Mouse (Mus musculus) macrophage (primary cell): Measurements from ENCODE around the gene Klhdc1. TPM values are rescaled to one million over a fixed set of nuclear protein-coding genes. Genes with fewer than 3 reads are reported as not detected.

Experiments used
- H3K27ac ChIP-seq: fragments of 350-480 bp; formaldehyde crosslinking; 2 replicates; pipeline ENCODE4 v1.9.0; 2021
- H3K36me3 ChIP-seq: fragments of 350-480 bp; formaldehyde crosslinking; 2 replicates; pipeline ENCODE4 v1.9.0; 2021; ENCODE audit errors: inconsistent target
- H3K4me3 ChIP-seq: fragments of 350-480 bp; formaldehyde crosslinking; 2 replicates; pipeline ENCODE4 v1.9.0; 2021; ENCODE audit errors: inconsistent target
- H3K79me2 ChIP-seq: fragments of 350-480 bp; formaldehyde crosslinking; 2 replicates; pipeline ENCODE4 v1.9.0; 2021; ENCODE audit errors: inconsistent target
- WGBS: methylation state at CpG from one replicate; pipeline ENCODE4 v1.1.7; 2026; ENCODE audit warnings: inconsistent platforms; ENCODE audit not compliant: missing documents; 5-methylcytosine and 5-hydroxymethylcytosine counted together
- polyA plus RNA-seq: library from polyadenylated mRNA; stranded (reverse); fragments of 250-400 nt; gene quantifications from 3 replicates; pipeline ENCODE4 v1.2.4, GENCODE M21; 2018; ENCODE audit warnings: inconsistent platforms

The Klhdc1 gene
- polyA plus RNA-seq, 1 experiment from 2014 or later, result 4.2 TPM

DNA sequence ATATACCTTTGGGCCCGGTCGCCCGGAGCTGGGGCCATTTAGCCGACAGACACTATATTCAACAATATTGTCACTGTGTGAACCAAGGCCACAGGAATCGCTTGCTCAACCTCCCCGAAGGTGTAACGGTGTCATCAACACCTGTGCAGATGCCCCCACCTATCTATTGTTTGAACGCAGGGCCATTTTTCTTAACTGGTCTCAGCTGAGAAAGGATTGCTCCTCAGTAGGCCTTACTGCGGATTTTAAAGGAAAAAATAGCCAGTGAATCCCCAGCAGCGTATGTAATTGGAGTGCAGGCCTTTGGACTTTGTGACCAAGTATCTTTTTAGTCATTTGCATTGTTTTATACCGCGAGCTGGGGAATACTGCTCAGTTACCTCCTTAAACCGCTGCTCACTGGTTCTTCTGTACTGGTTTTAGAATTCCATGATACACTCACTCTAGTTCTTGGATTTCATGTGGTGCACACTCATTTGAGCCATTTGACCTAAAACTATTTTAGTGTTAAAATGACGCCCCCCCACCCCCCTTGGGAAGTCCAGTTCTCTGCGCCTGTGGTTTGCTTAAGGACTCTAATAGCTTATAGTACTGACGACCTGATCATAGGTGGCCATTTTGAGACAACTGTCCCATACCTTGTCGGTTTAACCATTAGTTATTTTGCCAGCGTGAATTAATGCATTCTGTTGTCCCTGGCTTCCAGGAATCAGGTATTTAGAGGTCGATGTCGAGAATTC lies 56.6 kb downstream of the Klhdc1 start:
- peaks cover 8% of the 10 kb centered on the region; the same call in 1 of the 2 replicates for H3K36me3 ChIP-seq
- WGBS, result 32% methylated on average over 20 of the region's 20 CpGs
- no peak overlapping the region for H3K27ac ChIP-seq
- peaks cover 25% of the 10 kb centered on the region; the same call in 1 of the 2 replicates for H3K79me2 ChIP-seq
- peak overlapping the region; percentile 71 for H3K4me3 ChIP-seq

GRCm38 (mm10) chr12:69298281-69298680 lies 57.3 kb downstream of the Klhdc1 start:
- peaks cover 25% of the 10 kb centered on the region; the same call in 1 of the 2 replicates for H3K79me2 ChIP-seq
- WGBS, result 89% methylated on average over 4 of the region's 4 CpGs
- no peak overlapping the region for H3K27ac ChIP-seq
- no peak overlapping the region for H3K4me3 ChIP-seq
- H3K36me3 ChIP-seq, result peaks cover 11% of the 10 kb centered on the region

- Histone ChIP-seq H3K36me3 (peaks cover 18% of the 10 kb centered on the region), H3K27ac (no peak overlapping the region), H3K4me3 (no peak overlapping the region), H3K79me2 (peaks cover 25% of the 10 kb centered on the region; the same call in 1 of the 2 replicates)
- 92% methylated on average over 11 of the region's 12 CpGs for WGBS
Observed at GRCm38 (mm10) chr12:69299231-69299630, 58.3 kb downstream of the Klhdc1 start.

GRCm38 (mm10) chr12:69299831-69300230 lies 58.9 kb downstream of the Klhdc1 start:
- peaks cover 25% of the 10 kb centered on the region; the same call in 1 of the 2 replicates for H3K79me2 ChIP-seq
- WGBS, result 95% methylated on average over 3 of the region's 3 CpGs
- H3K36me3 ChIP-seq, result peaks cover 23% of the 10 kb centered on the region
- H3K4me3 ChIP-seq, result no peak overlapping the region
- no peak overlapping the region for H3K27ac ChIP-seq

DNA sequence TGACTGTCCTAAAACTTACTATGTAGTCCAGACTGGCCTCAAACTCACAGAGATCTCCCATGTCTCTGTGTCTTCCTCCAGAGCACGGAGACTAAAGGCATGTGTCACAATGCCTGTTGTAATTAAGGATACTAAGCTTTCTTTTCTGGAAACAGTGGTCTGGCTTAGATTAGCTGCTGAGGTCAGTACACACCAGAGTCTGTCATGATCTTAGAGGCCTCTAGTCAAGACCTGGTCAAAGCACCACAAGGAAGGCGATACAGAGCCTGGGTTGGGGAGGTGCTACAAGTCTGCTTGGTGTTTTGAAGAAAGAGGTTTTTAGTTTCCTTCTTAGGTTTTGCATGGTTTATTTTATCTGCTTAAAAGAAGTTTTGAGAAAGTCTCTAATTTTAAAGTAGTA lies 59.4 kb downstream of the Klhdc1 start:
- Histone ChIP-seq H3K4me3 (no peak overlapping the region), H3K36me3 (peaks cover 29% of the 10 kb centered on the region), H3K27ac (no peak overlapping the region), H3K79me2 (peaks cover 25% of the 10 kb centered on the region; the same call in 1 of the 2 replicates)
- 100% methylated on average over 2 of the region's 2 CpGs for WGBS

DNA sequence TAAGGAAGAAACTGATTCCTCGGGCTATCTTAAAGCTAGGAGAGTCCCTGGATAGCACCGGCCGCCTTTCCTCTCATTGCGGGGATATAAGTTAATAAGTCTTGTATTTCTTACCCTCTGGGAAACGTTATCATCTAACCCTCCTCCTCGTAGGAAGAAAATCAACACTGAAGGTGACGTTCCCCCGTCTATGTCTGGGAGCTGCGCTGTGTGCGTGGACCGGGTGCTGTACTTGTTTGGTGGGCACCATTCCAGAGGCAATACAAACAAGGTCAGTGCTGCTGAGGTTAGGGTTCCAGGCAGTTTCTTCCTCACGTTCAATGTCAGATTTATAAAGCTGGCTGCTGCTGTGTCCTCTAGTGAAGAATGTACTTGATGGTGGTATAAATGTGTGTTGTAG lies 61.2 kb downstream of the Klhdc1 start:
- peaks cover 23% of the 10 kb centered on the region; the same call in 1 of the 2 replicates for H3K79me2 ChIP-seq
- no peak overlapping the region for H3K27ac ChIP-seq
- H3K36me3 ChIP-seq, result peaks cover 42% of the 10 kb centered on the region
- no peak overlapping the region for H3K4me3 ChIP-seq
- WGBS, result 95% methylated on average over 11 of the region's 12 CpGs

DNA sequence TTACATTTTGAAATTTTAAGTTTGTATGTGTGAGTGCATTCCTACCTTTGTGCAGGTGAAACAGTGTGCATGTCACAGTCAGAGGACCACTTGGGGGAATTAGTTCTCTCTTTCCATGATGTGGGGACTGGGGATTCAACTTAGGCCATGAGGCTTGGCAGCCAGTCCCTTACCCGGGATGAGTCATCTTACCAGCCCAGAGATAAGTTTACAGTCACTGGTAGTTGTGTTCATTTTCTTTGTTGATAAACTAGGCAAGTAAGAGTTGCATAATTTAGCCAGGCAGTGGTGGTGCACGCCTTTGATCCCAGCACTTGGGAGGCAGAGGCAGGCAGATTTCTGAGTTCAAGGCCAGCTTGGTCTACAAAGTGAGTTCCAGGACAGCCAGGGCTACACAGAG lies 63.1 kb downstream of the Klhdc1 start:
- Histone ChIP-seq H3K79me2 (peaks cover 4% of the 10 kb centered on the region; the same call in 1 of the 2 replicates), H3K36me3 (peaks cover 61% of the 10 kb centered on the region), H3K27ac (no peak overlapping the region), H3K4me3 (no peak overlapping the region)
- 92% methylated on average over 2 of the region's 2 CpGs for WGBS

DNA sequence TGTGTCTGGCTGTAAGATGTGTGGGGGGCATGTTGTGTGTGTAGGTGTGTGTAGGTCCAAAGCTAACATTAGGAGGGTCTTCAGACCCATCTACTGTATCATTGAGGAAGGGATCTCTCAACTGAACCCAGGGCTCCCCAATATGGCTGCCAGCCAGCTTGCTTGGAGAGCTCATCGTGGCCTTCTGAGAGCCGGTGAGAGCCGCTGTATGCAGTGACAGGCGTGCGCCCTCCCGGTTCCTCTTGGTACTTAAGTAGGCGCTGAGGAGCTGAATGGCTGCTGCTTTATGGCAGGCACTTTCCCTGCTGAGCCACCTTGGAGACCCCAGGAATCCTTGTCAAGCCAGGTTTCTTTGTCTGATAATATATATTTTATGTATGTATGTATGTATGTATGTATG lies 65.4 kb downstream of the Klhdc1 start:
- no peaks in the 10 kb centered on the region for H3K79me2 ChIP-seq
- H3K27ac ChIP-seq, result no peak overlapping the region
- peaks cover 75% of the 10 kb centered on the region for H3K36me3 ChIP-seq
- H3K4me3 ChIP-seq, result no peak overlapping the region
- 97% methylated on average over 7 of the region's 7 CpGs for WGBS

DNA sequence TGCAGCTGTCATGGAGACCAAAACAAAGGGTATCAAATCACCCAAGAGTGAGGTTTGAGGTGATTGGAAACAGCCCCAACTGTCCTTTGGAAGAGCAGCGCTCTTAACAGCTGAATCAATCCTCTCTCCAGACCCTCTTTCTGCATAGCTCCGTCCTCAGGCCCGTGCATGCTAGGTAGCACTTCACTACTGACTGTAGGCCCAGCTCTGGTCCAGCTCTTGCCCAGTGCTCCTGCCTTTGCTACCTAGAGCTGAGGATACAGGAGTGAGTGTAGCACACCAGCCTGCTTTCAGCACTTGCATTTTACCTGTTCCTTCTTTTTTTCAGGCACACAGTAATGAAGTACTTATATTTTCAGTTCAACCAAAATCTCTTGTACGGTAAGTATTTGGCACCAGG lies 68.7 kb downstream of the Klhdc1 start:
- no peaks in the 10 kb centered on the region for H3K79me2 ChIP-seq
- H3K4me3 ChIP-seq, result no peak overlapping the region
- WGBS, result 98% methylated on average over 4 of the region's 4 CpGs
- H3K27ac ChIP-seq, result no peak overlapping the region
- H3K36me3 ChIP-seq, result peaks cover 80% of the 10 kb centered on the region

DNA sequence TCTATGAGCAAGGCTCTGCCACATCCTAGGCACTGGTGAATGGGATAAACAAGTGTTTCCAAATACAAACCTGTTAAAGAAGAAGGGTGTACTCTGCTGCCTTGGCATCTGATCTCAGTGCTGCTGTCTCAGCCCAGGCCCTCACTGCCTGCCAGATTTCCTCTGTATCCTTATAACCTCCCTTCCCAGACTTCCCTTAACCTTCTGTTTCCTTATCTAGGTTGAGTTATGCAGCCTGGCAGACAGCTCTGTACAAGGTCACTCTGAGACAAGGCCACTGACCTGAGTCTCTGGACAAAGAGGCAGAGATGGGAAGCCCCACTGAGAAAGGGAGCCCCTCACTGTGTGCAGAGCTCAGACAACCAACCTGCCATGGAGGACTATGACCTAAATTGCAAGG lies 77.5 kb downstream of the Klhdc1 start:
- Histone ChIP-seq H3K4me3 (no peak overlapping the region), H3K36me3 (peaks cover 88% of the 10 kb centered on the region), H3K79me2 (no peaks in the 10 kb centered on the region)

DNA sequence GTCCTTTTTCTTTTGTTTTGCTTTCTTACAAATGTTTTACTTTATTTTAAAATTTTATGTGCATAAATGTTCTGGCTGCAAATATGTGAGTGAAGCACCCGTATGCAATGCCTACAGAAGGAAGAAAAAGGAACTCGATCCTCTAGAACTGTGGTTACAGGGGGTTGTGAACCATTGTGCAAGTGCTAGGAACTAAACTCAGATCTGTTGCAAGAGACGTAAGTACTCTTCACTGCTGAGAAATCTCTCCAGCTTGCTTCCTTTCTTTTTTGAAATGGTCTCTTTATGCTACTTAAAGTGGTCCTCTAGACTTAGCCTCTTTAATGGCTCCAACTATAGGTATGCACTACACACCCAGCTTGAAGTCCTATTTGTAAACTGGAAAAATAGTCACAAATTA lies 90.2 kb downstream of the Klhdc1 start:
- 7% methylated on average over 3 of the region's 3 CpGs for WGBS
- H3K4me3 ChIP-seq, result no peak overlapping the region
- H3K79me2 ChIP-seq, result no peaks in the 10 kb centered on the region; the same call in 1 of the 2 replicates
- H3K27ac ChIP-seq, result peak overlapping the region; percentile 58
- H3K36me3 ChIP-seq, result peaks cover 33% of the 10 kb centered on the region; the same call in 1 of the 2 replicates

More for the DNA sequence above, 77.5 kb downstream of the Klhdc1 start:
- H3K27ac ChIP-seq, result no peak overlapping the region

GRCm38 (mm10) chr12:69332147-69332546 lies 91.2 kb downstream of the Klhdc1 start:
- WGBS, result 19% methylated on average over 1 of the region's 1 CpGs
- Histone ChIP-seq H3K27ac (peak overlapping the region; percentile 58), H3K36me3 (peaks cover 38% of the 10 kb centered on the region), H3K79me2 (peaks cover 4% of the 10 kb centered on the region; the same call in 1 of the 2 replicates), H3K4me3 (no peak overlapping the region)

GRCm38 (mm10) chr12:69333547-69333946 lies 92.6 kb downstream of the Klhdc1 start:
- Histone ChIP-seq H3K4me3 (no peak overlapping the region), H3K79me2 (peaks cover 4% of the 10 kb centered on the region; the same call in 1 of the 2 replicates), H3K36me3 (peaks cover 46% of the 10 kb centered on the region), H3K27ac (no peak overlapping the region)
- WGBS, result 93% methylated on average over 2 of the region's 2 CpGs
